Mouse (Mus musculus) forebrain, embryonic 14.5 days (tissue): ENCODE data around the gene Ramp3. TPM values are rescaled to one million over a fixed set of nuclear protein-coding genes. Genes with fewer than 3 reads are reported as not detected.

Experiments used
- ATAC-seq: fragments of 200-750 bp; cut with Nextera tagmentation; 2 replicates; pipeline ENCODE4 v1.8.0; 2017; ENCODE audit warnings: mild to moderate bottlenecking, moderate library complexity
- DNase-seq: peaks from one replicate; pipeline ENCODE4 v3.0.0-alpha.2; 2015; ENCODE audit warnings: low spot score
- H3K27ac ChIP-seq: fragments of 300-500 bp; sonication (generic); 2 replicates; pipeline ENCODE4 v1.5.1; 2014; ENCODE audit warnings: low read depth, mild to moderate bottlenecking, control low read depth, low read length, moderate library complexity
- H3K27me3 ChIP-seq: fragments of 300-500 bp; sonication (generic); replicated peaks from 2 replicates; pipeline ENCODE4 v1.6.1; 2014; ENCODE audit warnings: low read length, control low read depth, mixed read lengths; ENCODE audit not compliant: control insufficient read depth, insufficient read depth
- H3K36me3 ChIP-seq: fragments of 300-500 bp; sonication (generic); 2 replicates; pipeline ENCODE4 v1.6.1; 2014; ENCODE audit warnings: low read length, control low read depth; ENCODE audit not compliant: control insufficient read depth, insufficient read depth
- H3K4me1 ChIP-seq: fragments of 300-500 bp; sonication (generic); 2 replicates; pipeline ENCODE4 v1.6.1; 2014; ENCODE audit warnings: antibody characterized with exemption, low read length, control low read depth; ENCODE audit not compliant: control insufficient read depth, insufficient read depth
- H3K4me2 ChIP-seq: fragments of 300-500 bp; sonication (generic); 2 replicates; pipeline ENCODE4 v1.6.1; 2014; ENCODE audit warnings: mild to moderate bottlenecking, control low read depth, low read length
- H3K4me3 ChIP-seq: fragments of 300-500 bp; sonication (generic); 2 replicates; pipeline ENCODE4 v1.5.1; 2014; ENCODE audit warnings: low read depth, low read length, control low read depth
- H3K9ac ChIP-seq: fragments of 300-500 bp; sonication (generic); 2 replicates; pipeline ENCODE4 v1.6.1; 2014; ENCODE audit warnings: mild to moderate bottlenecking, low read length, control low read depth, moderate library complexity
- H3K9me3 ChIP-seq: fragments of 300-500 bp; sonication (generic); replicated peaks from 2 replicates; pipeline ENCODE4 v1.6.1; 2016; ENCODE audit warnings: low read length, control low read depth, mixed read lengths; ENCODE audit not compliant: control insufficient read depth
- WGBS: fragments of 180-500 bp; shearing (Covaris S2); extraction: QIAGEN DNeasy Blood & Tissue Kit; methylation state at CpG from one replicate; pipeline ENCODE4 v1.1.7; 2014; 5-methylcytosine and 5-hydroxymethylcytosine counted together
- polyA plus RNA-seq: library from polyadenylated mRNA; unstranded; fragments of >200 nt; fragmentation: Nextera tagmentation; extraction: Ambion mirVana; gene quantifications from 2 replicates; pipeline ENCODE4 v1.2.1, GENCODE M21; 2014

The Ramp3 gene
- polyA plus RNA-seq = 4.0 and 4.2 TPM in 2 replicates

DNA sequence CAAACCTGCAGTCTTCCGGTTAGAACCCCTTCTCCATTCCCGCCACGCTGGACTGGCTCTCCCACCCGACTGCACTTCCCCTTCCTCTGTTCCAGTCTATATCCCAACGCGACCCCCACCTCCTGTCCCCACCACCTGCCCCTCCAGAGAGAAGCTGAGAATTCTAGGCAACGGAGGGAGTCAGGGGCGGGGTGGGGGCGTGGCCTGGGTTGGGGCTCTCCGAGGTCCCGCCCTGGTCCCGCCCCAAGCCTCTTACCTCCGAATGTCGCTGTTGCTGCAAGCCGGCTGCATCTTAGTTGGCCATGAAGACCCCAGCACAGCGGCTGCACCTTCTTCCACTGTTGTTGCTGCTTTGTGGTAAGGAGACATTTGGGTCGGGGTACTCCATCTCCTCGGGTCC lies at the start of gene Ramp3:
Gene Ramp3 (plus strand): TSS at position 251 of the 400 bp plus-strand sequence.
- peak within 1 kb of the TSS; percentile 60 for H3K9ac ChIP-seq
- no peaks in the 10 kb centered on the region for H3K36me3 ChIP-seq
- H3K9me3 ChIP-seq = no peaks in the 10 kb centered on the region
- H3K27ac ChIP-seq = no peak within 1 kb of the TSS
- no peaks in the 10 kb centered on the region for H3K27me3 ChIP-seq
- peak; percentile 75 for ATAC-seq
- peak within 1 kb of the TSS; percentile 71 for H3K4me2 ChIP-seq
- peak within 1 kb of the TSS; percentile 34 for H3K4me3 ChIP-seq
- no peaks in the 10 kb centered on the region for H3K4me1 ChIP-seq
- 0% methylated on average over 18 of the region's 18 CpGs for WGBS
- peak; percentile 78 for DNase-seq

DNA sequence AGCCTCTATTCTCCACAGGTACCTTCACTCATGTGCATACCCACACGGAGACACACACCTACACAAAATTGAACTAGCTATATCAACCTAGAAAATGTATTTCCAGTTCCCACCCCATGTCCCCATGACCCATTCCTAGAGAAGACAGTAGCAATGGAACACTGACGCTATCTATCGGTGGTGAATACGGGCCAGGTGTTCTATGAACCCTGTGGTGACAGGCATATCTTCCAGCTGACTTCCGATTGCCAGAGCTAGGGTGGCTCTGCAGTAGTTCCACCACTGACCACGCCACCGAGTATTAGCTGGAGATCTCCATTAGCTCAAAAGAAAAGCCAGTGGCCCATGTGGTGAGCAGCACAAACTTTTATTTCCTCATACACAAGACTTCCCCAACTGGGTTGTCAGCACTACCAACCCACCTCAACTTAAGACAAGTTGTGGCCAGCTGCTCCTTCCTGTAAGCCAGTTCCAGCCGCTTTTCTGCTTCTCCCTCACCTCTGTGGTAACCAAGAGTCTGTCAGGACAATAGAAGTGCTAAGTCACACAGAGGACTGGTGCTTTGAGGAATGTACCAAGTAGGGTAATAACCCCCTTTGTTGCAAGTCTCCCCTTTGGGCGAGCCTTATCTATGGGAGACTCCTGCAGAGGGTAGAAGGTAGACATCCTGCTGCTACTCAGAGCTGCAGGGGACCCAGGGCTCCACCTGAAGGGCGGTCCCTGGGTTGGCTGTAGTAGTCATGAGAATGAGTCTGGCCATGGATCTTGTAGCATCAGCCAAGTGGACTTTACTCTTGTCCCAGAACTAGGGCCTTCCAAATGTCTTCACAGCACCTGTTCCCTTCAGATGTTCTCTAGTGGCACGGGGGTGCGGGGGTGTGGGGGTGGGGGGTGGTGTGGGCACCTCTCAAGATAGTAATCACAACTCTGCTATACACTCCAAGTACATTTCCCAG lies 42.8 kb upstream of the Ramp3 start:
- H3K9me3 ChIP-seq = no peaks in the 10 kb centered on the region
- no peak overlapping the region for H3K9ac ChIP-seq
- no peak overlapping the region for H3K4me2 ChIP-seq
- H3K4me1 ChIP-seq = no peaks in the 10 kb centered on the region
- ATAC-seq (no peak), DNase-seq (no peak)
- WGBS = 93% methylated on average over 12 of the region's 12 CpGs
- H3K36me3 ChIP-seq = peaks cover 83% of the 10 kb centered on the region
- H3K4me3 ChIP-seq = no peak overlapping the region
- no peaks in the 10 kb centered on the region for H3K27me3 ChIP-seq
- H3K27ac ChIP-seq = no peak overlapping the region

DNA sequence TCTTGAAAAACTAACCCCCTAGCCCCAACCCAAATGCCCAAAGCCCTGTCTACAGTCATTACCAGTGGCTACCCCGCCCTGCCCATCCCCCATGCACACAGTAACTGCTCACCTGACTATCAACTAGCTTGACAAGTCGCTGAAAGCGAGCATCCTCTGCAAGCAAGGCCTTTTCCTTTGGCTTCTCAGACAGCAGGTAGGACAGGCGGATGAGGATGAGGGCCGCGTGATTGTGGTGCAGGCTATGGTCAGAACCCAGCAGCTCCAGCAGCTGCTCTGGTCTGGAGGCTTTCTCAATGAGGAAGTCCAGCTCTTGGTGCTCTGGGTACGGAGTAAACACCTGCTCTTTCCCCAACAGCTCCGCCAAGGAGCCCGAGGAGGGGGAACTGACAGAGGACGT lies 34.6 kb upstream of the Ramp3 start:
- Histone ChIP-seq H3K4me1 (peaks cover 9% of the 10 kb centered on the region), H3K27ac (no peak overlapping the region), H3K36me3 (peaks cover 52% of the 10 kb centered on the region), H3K4me3 (no peak overlapping the region), H3K9ac (no peak overlapping the region), H3K9me3 (no peaks in the 10 kb centered on the region), H3K27me3 (no peaks in the 10 kb centered on the region), H3K4me2 (no peak overlapping the region)
- WGBS = 87% methylated on average over 10 of the region's 10 CpGs
- DNase-seq (no peak), ATAC-seq (no peak)

DNA sequence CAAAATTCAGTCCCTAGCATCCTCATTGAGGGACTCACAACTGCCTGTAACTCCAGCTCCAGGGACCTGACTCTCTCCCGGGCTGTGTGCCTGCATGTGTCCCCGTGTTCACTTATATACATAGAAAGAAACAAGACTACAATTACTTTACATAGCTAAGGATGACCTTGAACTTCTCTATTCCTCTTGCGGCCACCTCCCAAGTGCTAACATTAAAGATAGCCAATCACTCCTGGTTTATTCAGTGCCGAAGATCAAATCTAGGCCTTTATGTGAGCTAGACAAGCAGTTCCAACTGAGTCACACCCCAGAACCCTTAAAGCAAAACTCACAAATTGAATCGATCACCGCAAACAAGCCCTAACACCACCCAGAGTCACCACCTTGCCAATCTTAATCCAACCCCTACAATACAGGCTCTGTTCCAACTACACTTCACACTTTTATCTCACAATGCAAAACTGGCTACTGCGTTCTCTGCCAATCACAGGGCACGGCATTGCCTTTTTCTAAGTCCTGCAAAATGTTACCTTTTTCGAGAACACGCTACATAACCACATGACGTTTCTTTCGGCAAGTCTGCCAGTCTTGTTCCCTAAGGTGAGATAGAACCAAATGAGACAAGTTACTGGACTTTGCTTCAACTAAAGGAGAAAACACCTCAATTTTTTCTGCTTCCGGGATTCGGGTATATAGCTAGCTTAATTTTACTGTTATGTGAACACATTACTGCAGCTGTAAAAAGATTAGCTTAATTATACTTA lies 33.5 kb upstream of the Ramp3 start:
- Histone ChIP-seq H3K4me3 (peak overlapping the region; percentile 73), H3K4me2 (peak overlapping the region; percentile 88), H3K9me3 (no peaks in the 10 kb centered on the region), H3K27me3 (no peaks in the 10 kb centered on the region), H3K9ac (peak overlapping the region; percentile 57), H3K27ac (no peak overlapping the region), H3K4me1 (peaks cover 9% of the 10 kb centered on the region), H3K36me3 (peaks cover 41% of the 10 kb centered on the region)
- DNase-seq = no peak
- no peak for ATAC-seq
- WGBS = 72% methylated on average over 14 of the region's 14 CpGs

DNA sequence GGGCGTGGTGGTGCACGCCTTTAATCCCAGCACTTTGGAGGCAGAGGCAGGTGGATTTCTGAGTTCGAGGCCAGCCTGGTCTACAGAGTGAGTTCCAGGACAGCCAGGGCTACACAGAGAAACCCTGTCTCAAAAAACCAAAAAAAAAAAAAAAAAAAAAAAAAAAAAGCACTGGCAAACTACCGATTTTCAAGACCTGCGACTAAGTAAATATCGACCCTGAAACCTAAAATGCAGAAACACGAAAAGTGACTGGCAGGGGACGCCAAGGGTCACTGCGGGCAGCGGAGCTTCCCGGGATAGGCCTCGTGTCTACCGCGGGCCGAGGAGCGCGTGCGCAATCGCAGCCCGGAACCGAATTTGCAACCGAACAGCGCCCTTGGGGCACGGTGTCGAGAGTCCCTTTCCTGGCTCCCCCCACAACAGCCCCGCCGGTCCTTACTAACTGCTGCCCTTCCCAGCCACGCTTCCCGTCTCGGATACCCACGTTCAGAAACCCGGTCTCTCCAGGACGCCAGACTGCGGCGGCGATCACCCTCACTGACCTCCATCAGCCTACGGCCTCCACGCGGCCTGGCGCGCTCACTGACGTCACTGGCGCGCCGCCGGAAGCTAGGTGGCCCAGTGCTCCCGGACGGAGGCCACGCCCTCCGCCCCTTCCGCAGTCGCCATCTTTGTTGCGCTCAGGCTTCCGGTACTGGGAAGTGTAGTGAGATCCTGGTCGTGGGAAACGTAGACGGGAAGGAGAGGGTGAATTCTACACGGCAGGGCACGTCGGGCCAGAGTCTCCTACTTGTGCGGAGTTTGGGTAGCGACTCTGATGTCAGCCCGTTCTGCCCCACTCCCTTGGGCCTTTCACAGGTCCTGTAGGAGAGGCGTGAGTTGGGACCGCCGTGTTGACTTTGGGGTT lies 32.6 kb upstream of the Ramp3 start, which contains the start of gene Tbrg4:
Gene Tbrg4 (minus strand): TSS at position 590 of the 910 bp plus-strand sequence.
- H3K27me3 ChIP-seq = no peaks in the 10 kb centered on the region
- no peaks in the 10 kb centered on the region for H3K9me3 ChIP-seq
- under 1% methylated on average over 66 of the region's 66 CpGs for whole genome bisulfite sequencing
- peak within 1 kb of the TSS; percentile 45 for H3K27ac ChIP-seq
- H3K9ac ChIP-seq = peak within 1 kb of the TSS; percentile 57
- H3K36me3 ChIP-seq = peaks cover 32% of the 10 kb centered on the region
- peak; percentile 97 for ATAC-seq
- H3K4me2 ChIP-seq = peak within 1 kb of the TSS; percentile 88
- peak within 1 kb of the TSS; percentile 73 for H3K4me3 ChIP-seq
- DNase-seq = peak; percentile 97
- H3K4me1 ChIP-seq = peaks cover 9% of the 10 kb centered on the region

DNA sequence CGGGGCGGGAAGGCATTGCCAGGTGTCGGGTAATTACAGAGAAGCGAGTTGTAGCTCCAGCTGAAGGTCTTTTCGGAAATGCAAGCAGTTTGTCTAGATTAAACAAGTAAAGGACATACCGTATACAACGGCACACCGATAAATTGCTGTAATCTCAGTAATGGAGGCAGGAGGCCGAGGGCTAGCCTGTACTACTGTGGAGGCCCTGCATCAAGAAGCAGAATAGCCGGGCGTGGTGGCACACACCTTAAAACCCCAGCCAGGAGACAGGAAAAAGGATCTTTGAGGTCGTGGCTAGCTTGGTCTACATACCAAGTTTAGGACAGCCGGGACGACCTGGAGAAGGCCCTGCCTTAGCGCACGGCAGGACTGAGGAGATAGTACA lies 31.9 kb upstream of the Ramp3 start:
- 16% methylated on average over 16 of the region's 16 CpGs for WGBS
- Histone ChIP-seq H3K4me2 (peak overlapping the region; percentile 88), H3K4me1 (peaks cover 9% of the 10 kb centered on the region), H3K27ac (peak overlapping the region; percentile 45), H3K36me3 (peaks cover 25% of the 10 kb centered on the region), H3K27me3 (no peaks in the 10 kb centered on the region), H3K9ac (peak overlapping the region; percentile 57), H3K9me3 (no peaks in the 10 kb centered on the region), H3K4me3 (peak overlapping the region; percentile 73)
- DNase-seq (no peak), ATAC-seq (peak; percentile 6; the same call in 1 of the 2 replicates)

DNA sequence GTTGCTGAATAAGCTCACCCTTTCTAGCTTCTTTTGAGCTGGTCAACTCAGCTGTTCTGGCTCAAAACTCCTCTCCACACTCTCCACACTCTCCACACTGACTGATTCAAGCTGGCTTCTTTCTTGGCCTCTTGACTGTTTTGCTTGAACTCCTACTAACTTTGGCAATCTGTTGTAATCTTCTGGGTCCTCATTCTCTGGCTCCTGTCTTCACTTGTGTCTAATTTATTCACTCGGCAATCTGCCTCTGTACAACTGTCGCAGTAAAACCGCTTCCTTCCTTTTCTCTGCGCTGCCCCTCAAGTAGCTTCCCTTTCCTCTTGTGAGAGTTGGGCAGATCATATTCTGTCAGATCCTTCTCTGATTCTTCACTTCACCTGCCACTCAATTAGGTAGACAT lies 30.6 kb upstream of the Ramp3 start:
- Histone ChIP-seq H3K4me3 (no peak overlapping the region), H3K9ac (no peak overlapping the region), H3K9me3 (no peaks in the 10 kb centered on the region), H3K4me2 (no peak overlapping the region), H3K27me3 (no peaks in the 10 kb centered on the region), H3K36me3 (peaks cover 12% of the 10 kb centered on the region), H3K4me1 (peaks cover 9% of the 10 kb centered on the region), H3K27ac (no peak overlapping the region)
- DNase-seq (no peak), ATAC-seq (no peak)
- WGBS = 89% methylated on average over 4 of the region's 4 CpGs

DNA sequence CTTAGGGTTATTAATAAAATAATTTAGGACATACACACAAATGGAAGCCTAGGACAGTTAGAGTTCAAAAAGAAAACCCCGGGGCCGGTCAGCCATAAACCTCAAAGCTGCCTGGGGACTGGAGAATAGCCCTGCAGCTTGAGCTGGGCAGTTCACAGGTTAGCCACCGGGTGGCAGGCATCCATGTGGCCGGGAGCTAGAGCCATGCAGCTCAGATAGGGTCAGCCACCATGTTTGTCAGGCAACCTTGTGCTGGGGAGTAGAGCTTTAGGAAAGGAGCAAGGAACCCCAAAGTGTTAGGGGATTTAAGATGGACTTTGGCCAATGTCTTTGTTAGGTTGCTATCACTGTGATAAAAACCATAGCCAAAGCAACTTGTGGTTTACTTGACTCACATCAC lies 29.8 kb upstream of the Ramp3 start:
- ATAC-seq (no peak), DNase-seq (peak; percentile 32)
- 29% methylated on average over 4 of the region's 4 CpGs for WGBS
- H3K9ac ChIP-seq = no peak overlapping the region
- no peak overlapping the region for H3K4me3 ChIP-seq
- peaks cover 4% of the 10 kb centered on the region for H3K36me3 ChIP-seq
- H3K4me2 ChIP-seq = no peak overlapping the region
- H3K27ac ChIP-seq = no peak overlapping the region
- H3K4me1 ChIP-seq = peaks cover 9% of the 10 kb centered on the region
- no peaks in the 10 kb centered on the region for H3K9me3 ChIP-seq
- H3K27me3 ChIP-seq = no peaks in the 10 kb centered on the region
